Mouse (Mus musculus): ENCODE measurements around the gene Arap2. TPM values are rescaled to one million over a fixed set of nuclear protein-coding genes. Genes with fewer than 3 reads are reported as not detected.

Arap2 gene
- polyA plus RNA-seq, 1 experiment from 2014 or later: 6.8 TPM

- Histone ChIP-seq H3K36me3 (replicated peaks; ENCODE audit: insufficient read depth, low read length) (no peaks in the 10 kb centered on the region), H3K27ac (ENCODE audit: low read depth) (peak overlapping the region; percentile 52), H3K27me3 (ENCODE audit: insufficient read depth, low read length) (no peaks in the 10 kb centered on the region), H3K9me3 (ENCODE audit: low read length) (no peaks in the 10 kb centered on the region), H3K4me3 (ENCODE audit: low read depth, low read length) (no peak overlapping the region), H3K9ac (replicated peaks) (no peak overlapping the region), H3K4me1 (ENCODE audit: insufficient read depth) (peaks cover 16% of the 10 kb centered on the region), H3K4me2 (ENCODE audit: low read depth, low read length) (0 out of 2 replicates have a peak overlapping the region, but pooled peaks have one; percentile 18)
- TF ChIP-seq EP300 (IDR thresholded peaks at IDR 0.05; ENCODE audit: low read depth) (no peak), CTCF (IDR thresholded peaks at IDR 0.05; ENCODE audit: low read depth) (no peak)
- DNase-seq: peak; percentile 15
- ATAC-seq: no peak
- WGBS (ENCODE audit: insufficient replicate concordance): 64% methylated on average over 1 of the region's 1 CpGs
These were observed 2.9 kb downstream of the Arap2 start for GRCm38 (mm10) chr5:62763046-62763445.

GRCm38 (mm10) chr5:62762298-62762960, 3.5 kb downstream of the Arap2 start:
- Histone ChIP-seq H3K4me1 (ENCODE audit: insufficient read depth) (peaks cover 16% of the 10 kb centered on the region), H3K36me3 (replicated peaks; ENCODE audit: insufficient read depth, low read length) (no peaks in the 10 kb centered on the region), H3K9me3 (ENCODE audit: low read length) (no peaks in the 10 kb centered on the region), H3K27me3 (ENCODE audit: insufficient read depth, low read length) (no peaks in the 10 kb centered on the region), H3K27ac (ENCODE audit: low read depth) (peak overlapping the region; percentile 52), H3K4me2 (ENCODE audit: low read depth, low read length) (0 out of 2 replicates have a peak overlapping the region, but pooled peaks have one; percentile 18), H3K4me3 (ENCODE audit: low read depth, low read length) (no peak overlapping the region), H3K9ac (replicated peaks) (no peak overlapping the region)
- no peak for ATAC-seq
- TF ChIP-seq CTCF (IDR thresholded peaks at IDR 0.05; ENCODE audit: low read depth) (no peak), EP300 (IDR thresholded peaks at IDR 0.05; ENCODE audit: low read depth) (peak; percentile 48; the same call in 1 of the 2 replicates)
- DNase-seq: no peak
- WGBS (ENCODE audit: insufficient replicate concordance): 13% methylated on average over 4 of the region's 4 CpGs

GRCm38 (mm10) chr5:62760791-62761504, 5.0 kb downstream of the Arap2 start:
- no peaks in the 10 kb centered on the region for H3K27me3 ChIP-seq (ENCODE audit: insufficient read depth, low read length)
- H3K36me3 ChIP-seq (replicated peaks; ENCODE audit: insufficient read depth, low read length): no peaks in the 10 kb centered on the region
- no peak overlapping the region for H3K4me3 ChIP-seq (ENCODE audit: low read depth, low read length)
- H3K4me1 ChIP-seq (ENCODE audit: insufficient read depth): peaks cover 16% of the 10 kb centered on the region
- ATAC-seq (no peak), DNase-seq (no peak)
- 34% methylated on average over 5 of the region's 5 CpGs for WGBS (ENCODE audit: insufficient replicate concordance)
- no peaks in the 10 kb centered on the region for H3K9me3 ChIP-seq (ENCODE audit: low read length)
- TF ChIP-seq EP300 (IDR thresholded peaks at IDR 0.05; ENCODE audit: low read depth) (no peak), CTCF (IDR thresholded peaks at IDR 0.05; ENCODE audit: low read depth) (no peak)
- H3K4me2 ChIP-seq (ENCODE audit: low read depth, low read length): no peak overlapping the region
- H3K27ac ChIP-seq (ENCODE audit: low read depth): no peak overlapping the region; the same call in 1 of the 2 replicates
- H3K9ac ChIP-seq (replicated peaks): no peak overlapping the region

GRCm38 (mm10) chr5:62755808-62756527, 10.0 kb downstream of the Arap2 start:
- 70% methylated on average over 3 of the region's 3 CpGs for WGBS (ENCODE audit: insufficient replicate concordance)
- Histone ChIP-seq H3K27me3 (ENCODE audit: insufficient read depth, low read length) (no peaks in the 10 kb centered on the region), H3K36me3 (replicated peaks; ENCODE audit: insufficient read depth, low read length) (no peaks in the 10 kb centered on the region), H3K9ac (replicated peaks) (no peak overlapping the region), H3K27ac (ENCODE audit: low read depth) (no peak overlapping the region), H3K4me3 (ENCODE audit: low read depth, low read length) (no peak overlapping the region), H3K4me2 (ENCODE audit: low read depth, low read length) (no peak overlapping the region), H3K4me1 (ENCODE audit: insufficient read depth) (peaks cover 7% of the 10 kb centered on the region), H3K9me3 (ENCODE audit: low read length) (no peaks in the 10 kb centered on the region)
- ATAC-seq: no peak
- no peak for DNase-seq
- TF ChIP-seq EP300 (IDR thresholded peaks at IDR 0.05; ENCODE audit: low read depth) (no peak), CTCF (IDR thresholded peaks at IDR 0.05; ENCODE audit: low read depth) (no peak)

- Histone ChIP-seq H3K4me1 (ENCODE audit: insufficient read depth) (peaks cover 3% of the 10 kb centered on the region; the same call in 1 of the 2 replicates), H3K27me3 (ENCODE audit: insufficient read depth, low read length) (no peaks in the 10 kb centered on the region), H3K36me3 (replicated peaks; ENCODE audit: insufficient read depth, low read length) (no peaks in the 10 kb centered on the region), H3K4me3 (ENCODE audit: low read depth, low read length) (no peak overlapping the region), H3K27ac (ENCODE audit: low read depth) (no peak overlapping the region), H3K9ac (replicated peaks) (no peak overlapping the region), H3K9me3 (ENCODE audit: low read length) (no peaks in the 10 kb centered on the region), H3K4me2 (ENCODE audit: low read depth, low read length) (no peak overlapping the region)
- no peak for ATAC-seq
- 43% methylated on average over 3 of the region's 3 CpGs for WGBS (ENCODE audit: insufficient replicate concordance)
- no peak for DNase-seq
- no peak for TF ChIP-seq EP300 (IDR thresholded peaks at IDR 0.05; ENCODE audit: low read depth)
- no peak for TF ChIP-seq CTCF (IDR thresholded peaks at IDR 0.05; ENCODE audit: low read depth)
These were observed 13.0 kb downstream of the Arap2 start for GRCm38 (mm10) chr5:62752934-62753333.

- TF ChIP-seq EP300 (IDR thresholded peaks at IDR 0.05; ENCODE audit: low read depth) (no peak), CTCF (IDR thresholded peaks at IDR 0.05; ENCODE audit: low read depth) (no peak)
- Histone ChIP-seq H3K9ac (replicated peaks) (no peak overlapping the region), H3K4me2 (ENCODE audit: low read depth, low read length) (no peak overlapping the region), H3K9me3 (ENCODE audit: low read length) (no peaks in the 10 kb centered on the region), H3K4me3 (ENCODE audit: low read depth, low read length) (no peak overlapping the region), H3K27me3 (ENCODE audit: insufficient read depth, low read length) (no peaks in the 10 kb centered on the region), H3K4me1 (ENCODE audit: insufficient read depth) (peaks cover 3% of the 10 kb centered on the region; the same call in 1 of the 2 replicates), H3K27ac (ENCODE audit: low read depth) (no peak overlapping the region), H3K36me3 (replicated peaks; ENCODE audit: insufficient read depth, low read length) (no peaks in the 10 kb centered on the region)
- DNase-seq: no peak
- no peak for ATAC-seq
- WGBS (ENCODE audit: insufficient replicate concordance): 27% methylated on average over 2 of the region's 2 CpGs
These were observed 14.3 kb downstream of the Arap2 start for GRCm38 (mm10) chr5:62751692-62752091.
